Mouse (Mus musculus): Measurements from ENCODE around the gene Vmn1r200. TPM values are rescaled to one million over a fixed set of nuclear protein-coding genes. Genes with fewer than 3 reads are reported as not detected.

Vmn1r200 gene
- polyA plus RNA-seq, 1 experiment from 2014 or later: not detected

Other genes starting within 250 kb of the Vmn1r200 start
- gene Vmn1r191, start 206.4 kb upstream of the Vmn1r200 start, polyA plus RNA-seq (2014; fragmentation: Nextera tagmentation; extraction: Ambion mirVana): not detected in 2 replicates
- not detected in 2 replicates for gene Vmn1r192, start 199.2 kb upstream of the Vmn1r200 start, polyA plus RNA-seq (2014; fragmentation: Nextera tagmentation; extraction: Ambion mirVana)
- not detected in 2 replicates for gene Vmn1r193, start 167.2 kb upstream of the Vmn1r200 start, polyA plus RNA-seq (2014; fragmentation: Nextera tagmentation; extraction: Ambion mirVana)
- not detected in 2 replicates for gene Vmn1r194, start 146.2 kb upstream of the Vmn1r200 start, polyA plus RNA-seq (2014; fragmentation: Nextera tagmentation; extraction: Ambion mirVana)
- not detected in 2 replicates for gene Vmn1r195, start 119.9 kb upstream of the Vmn1r200 start, polyA plus RNA-seq (2014; fragmentation: Nextera tagmentation; extraction: Ambion mirVana)
- gene Vmn1r196, start 100.5 kb upstream of the Vmn1r200 start, polyA plus RNA-seq (2014; fragmentation: Nextera tagmentation; extraction: Ambion mirVana): not detected in 2 replicates
- not detected in 2 replicates for gene Vmn1r197, start 65.8 kb upstream of the Vmn1r200 start, polyA plus RNA-seq (2014; fragmentation: Nextera tagmentation; extraction: Ambion mirVana)
- not detected in 2 replicates for gene Vmn1r198, start 40.0 kb upstream of the Vmn1r200 start, polyA plus RNA-seq (2014; fragmentation: Nextera tagmentation; extraction: Ambion mirVana)
- gene Vmn1r199, start 10.6 kb upstream of the Vmn1r200 start, polyA plus RNA-seq (2014; fragmentation: Nextera tagmentation; extraction: Ambion mirVana): not detected in 2 replicates
- gene Vmn1r201, start 81.5 kb downstream of the Vmn1r200 start, polyA plus RNA-seq (2014; fragmentation: Nextera tagmentation; extraction: Ambion mirVana): not detected in 2 replicates
- not detected in 2 replicates for gene Vmn1r202, start 115.0 kb downstream of the Vmn1r200 start, polyA plus RNA-seq (2014; fragmentation: Nextera tagmentation; extraction: Ambion mirVana)
- not detected in 2 replicates for gene Vmn1r203, start 127.7 kb downstream of the Vmn1r200 start, polyA plus RNA-seq (2014; fragmentation: Nextera tagmentation; extraction: Ambion mirVana)
- not detected in 2 replicates for gene Vmn1r204, start 162.8 kb downstream of the Vmn1r200 start, polyA plus RNA-seq (2014; fragmentation: Nextera tagmentation; extraction: Ambion mirVana)
- not detected in 2 replicates for gene Vmn1r205, start 202.6 kb downstream of the Vmn1r200 start, polyA plus RNA-seq (2014; fragmentation: Nextera tagmentation; extraction: Ambion mirVana)
- gene Vmn1r206, start 233.9 kb downstream of the Vmn1r200 start, polyA plus RNA-seq (2014; fragmentation: Nextera tagmentation; extraction: Ambion mirVana): not detected in 2 replicates

Measured in stomach, embryonic 14.5 days (tissue).